Mouse (Mus musculus): ENCODE results near the gene Ercc1.

DNA sequence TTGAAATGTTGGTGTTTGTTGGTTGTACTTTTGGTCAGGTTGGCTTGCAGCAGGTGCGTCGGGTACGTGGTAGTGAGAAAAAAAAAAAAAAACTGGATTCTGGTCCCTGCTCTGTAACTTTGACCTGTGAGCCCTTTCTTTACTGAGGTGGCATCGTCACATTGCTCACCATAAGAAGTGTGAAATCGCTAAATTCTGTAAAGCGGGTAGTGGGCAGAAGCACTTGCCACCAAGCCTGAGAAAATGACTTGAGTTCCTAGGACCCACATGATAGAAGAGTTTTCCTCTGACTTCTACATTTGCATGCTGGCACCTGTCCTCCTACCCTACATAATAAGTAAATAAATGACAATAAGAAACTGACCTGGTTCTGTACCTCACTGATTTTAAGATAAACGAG is 23.9 kb upstream of the Ercc1 start:
- no peak for TF ChIP-seq POLR2A (IDR thresholded peaks at IDR 0.05; ENCODE audit: borderline replicate concordance, extremely low read depth, low read depth, low read length)
- no peak for TF ChIP-seq CTCF (IDR thresholded peaks at IDR 0.05; ENCODE audit: insufficient read depth, low read length)

All from lung, adult 2 months (tissue).